Mouse (Mus musculus) thymus, adult 2 months (tissue): Measurements from ENCODE around the gene Igflr1. TPM values are rescaled to one million over a fixed set of nuclear protein-coding genes. Genes with fewer than 3 reads are reported as not detected.

Source experiments
- DNase-seq: peaks from one replicate; pipeline ENCODE4 v3.0.0; 2021
- H3K27ac ChIP-seq: fragments of 200-500 bp; 2 replicates; pipeline ENCODE4 v1.5.1; 2012; ENCODE audit warnings: low read length, control low read depth; ENCODE audit not compliant: control insufficient read depth, insufficient read depth
- H3K27me3 ChIP-seq: fragments of 200-500 bp; 2 replicates; pipeline ENCODE4 v1.6.1; 2012; ENCODE audit warnings: mild to moderate bottlenecking, low read length, moderate library complexity, mixed read lengths; ENCODE audit not compliant: control insufficient read depth, insufficient read depth
- H3K36me3 ChIP-seq: fragments of 200-500 bp; 2 replicates; pipeline ENCODE4 v1.6.1; 2012; ENCODE audit warnings: mild to moderate bottlenecking, low read length, moderate library complexity; ENCODE audit not compliant: control insufficient read depth, insufficient read depth
- H3K4me1 ChIP-seq: fragments of 200-500 bp; replicated peaks from 2 replicates; pipeline ENCODE4 v1.6.1; 2012; ENCODE audit warnings: low read length; ENCODE audit not compliant: control insufficient read depth, insufficient read depth
- H3K4me3 ChIP-seq: fragments of 200-500 bp; 2 replicates; pipeline ENCODE4 v1.5.1; 2012; ENCODE audit warnings: mild to moderate bottlenecking, low read length, control low read depth, moderate library complexity; ENCODE audit not compliant: control insufficient read depth, insufficient read depth
- CTCF ChIP-seq: fragments of 200-500 bp; IDR thresholded peaks from 2 replicates; pipeline ENCODE4 v1.5.1; 2012; ENCODE audit warnings: mild to moderate bottlenecking, control low read depth, low read length, moderate library complexity, borderline replicate concordance; ENCODE audit not compliant: control insufficient read depth, poor library complexity, insufficient read depth; ENCODE audit errors: extremely low read depth
- POLR2A ChIP-seq: fragments of 200-500 bp; IDR thresholded peaks from 2 replicates; pipeline ENCODE4 v1.6.1; 2012; ENCODE audit warnings: mild to moderate bottlenecking, low read length, control low read depth, moderate library complexity; ENCODE audit not compliant: control insufficient read depth, poor library complexity, insufficient read depth; ENCODE audit errors: extremely low read depth
- WGBS: fragments of 180-500 bp; shearing (Covaris S2); methylation state at CpG from one replicate; pipeline ENCODE4 v1.1.7; 2018; 5-methylcytosine and 5-hydroxymethylcytosine counted together
- polyA plus RNA-seq: library from polyadenylated mRNA; depleted of rRNA; stranded (reverse); fragments of >200 nt; gene quantifications from 2 replicates; pipeline ENCODE4 v1.2.3, GENCODE M21; 2012

The Igflr1 gene
- polyA plus RNA-seq, 1 experiment: 31.7 TPM

DNA sequence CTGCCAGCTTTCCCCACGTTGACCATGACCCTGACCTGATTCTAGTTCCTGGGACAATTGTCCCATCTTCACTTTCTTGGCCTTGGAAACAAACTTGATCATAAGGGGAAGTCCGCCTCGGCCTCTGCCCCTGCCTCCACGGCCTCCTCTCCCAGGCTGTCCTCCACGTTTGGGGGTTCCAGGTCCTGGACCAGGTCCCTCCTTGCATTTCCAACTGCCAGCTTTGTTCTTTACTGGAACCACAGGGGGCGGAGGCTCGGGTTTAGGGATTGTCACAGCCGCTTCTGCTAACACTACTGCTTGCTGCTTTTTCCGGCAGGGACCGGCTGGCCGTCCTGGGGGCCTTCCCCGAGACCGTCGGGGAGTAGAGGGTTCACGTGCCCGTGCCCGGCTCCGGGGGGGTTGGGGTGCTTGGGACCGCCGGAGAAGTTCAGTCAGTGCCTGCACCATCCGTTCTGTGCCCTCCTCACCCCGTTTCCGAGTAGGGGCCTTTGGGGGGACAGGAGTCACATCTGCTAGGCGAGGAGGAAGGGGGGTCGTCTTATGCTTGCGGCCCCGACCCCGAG lies 21.3 kb downstream of the Igflr1 start:
- Histone ChIP-seq H3K36me3 (peaks cover 42% of the 10 kb centered on the region), H3K4me1 (peaks cover 10% of the 10 kb centered on the region), H3K27ac (no peak overlapping the region), H3K27me3 (no peaks in the 10 kb centered on the region), H3K4me3 (no peak overlapping the region)
- TF ChIP-seq POLR2A (no peak), CTCF (no peak)
- WGBS: 97% methylated on average over 28 of the region's 28 CpGs
- no peak for DNase-seq

GRCm38 (mm10) chr7:30587842-30588667 lies 22.8 kb downstream of the Igflr1 start:
- Histone ChIP-seq H3K36me3 (peaks cover 30% of the 10 kb centered on the region), H3K27ac (peak overlapping the region; percentile 51; the same call in 1 of the 2 replicates), H3K4me1 (peaks cover 10% of the 10 kb centered on the region), H3K27me3 (no peaks in the 10 kb centered on the region), H3K4me3 (peak overlapping the region; percentile 98)
- WGBS: 2% methylated on average over 67 of the region's 67 CpGs
- DNase-seq: no peak
- TF ChIP-seq POLR2A: peak; percentile 51; the same call in 1 of the 2 replicates
- TF ChIP-seq CTCF: no peak

DNA sequence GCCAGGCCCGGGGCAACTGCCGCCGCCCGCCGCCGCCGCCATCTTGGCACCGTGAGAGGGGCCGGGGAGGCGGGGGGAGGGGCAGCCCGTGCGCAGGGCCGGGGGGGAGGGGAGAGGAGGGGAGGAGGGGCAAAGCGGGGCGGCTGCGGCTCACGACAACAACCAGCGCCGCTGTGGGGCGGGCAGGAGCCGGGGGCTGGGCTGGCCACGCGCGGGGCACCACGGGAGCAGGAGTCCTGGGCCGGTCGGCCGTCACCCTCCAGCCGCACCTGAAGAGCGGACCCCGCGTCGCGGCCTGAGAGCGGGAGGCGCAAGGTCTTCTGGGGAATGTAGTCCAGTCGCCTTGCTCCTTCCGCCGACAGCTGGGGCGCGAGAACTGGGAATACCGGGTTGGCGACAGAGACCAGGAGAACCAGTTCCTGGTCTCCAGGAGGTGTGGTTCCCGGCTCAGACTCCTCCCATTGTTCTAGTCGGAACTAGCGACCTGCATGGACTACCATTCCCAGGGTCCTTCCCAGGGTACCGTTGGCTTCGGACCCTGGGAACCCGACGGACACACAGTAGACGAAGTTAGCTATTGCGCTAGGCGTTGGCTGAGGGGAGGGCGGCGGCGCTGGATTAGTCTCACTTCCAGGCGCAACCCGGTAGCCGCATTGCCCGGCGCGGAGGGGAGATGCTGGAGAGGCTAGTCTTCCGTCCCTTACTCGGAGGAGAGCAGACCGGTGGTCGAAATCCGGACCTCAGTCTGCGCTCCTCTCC lies 23.6 kb downstream of the Igflr1 start, which contains the start of gene Kmt2b:
Gene Kmt2b (minus strand): TSS at position 51 of the 759 bp plus-strand sequence.
- under 1% methylated on average over 64 of the region's 68 CpGs for WGBS
- TF ChIP-seq POLR2A (peak; percentile 50; the same call in 1 of the 2 replicates), CTCF (0 out of 2 replicates have a peak, but pooled peaks have one; percentile 13)

DNA sequence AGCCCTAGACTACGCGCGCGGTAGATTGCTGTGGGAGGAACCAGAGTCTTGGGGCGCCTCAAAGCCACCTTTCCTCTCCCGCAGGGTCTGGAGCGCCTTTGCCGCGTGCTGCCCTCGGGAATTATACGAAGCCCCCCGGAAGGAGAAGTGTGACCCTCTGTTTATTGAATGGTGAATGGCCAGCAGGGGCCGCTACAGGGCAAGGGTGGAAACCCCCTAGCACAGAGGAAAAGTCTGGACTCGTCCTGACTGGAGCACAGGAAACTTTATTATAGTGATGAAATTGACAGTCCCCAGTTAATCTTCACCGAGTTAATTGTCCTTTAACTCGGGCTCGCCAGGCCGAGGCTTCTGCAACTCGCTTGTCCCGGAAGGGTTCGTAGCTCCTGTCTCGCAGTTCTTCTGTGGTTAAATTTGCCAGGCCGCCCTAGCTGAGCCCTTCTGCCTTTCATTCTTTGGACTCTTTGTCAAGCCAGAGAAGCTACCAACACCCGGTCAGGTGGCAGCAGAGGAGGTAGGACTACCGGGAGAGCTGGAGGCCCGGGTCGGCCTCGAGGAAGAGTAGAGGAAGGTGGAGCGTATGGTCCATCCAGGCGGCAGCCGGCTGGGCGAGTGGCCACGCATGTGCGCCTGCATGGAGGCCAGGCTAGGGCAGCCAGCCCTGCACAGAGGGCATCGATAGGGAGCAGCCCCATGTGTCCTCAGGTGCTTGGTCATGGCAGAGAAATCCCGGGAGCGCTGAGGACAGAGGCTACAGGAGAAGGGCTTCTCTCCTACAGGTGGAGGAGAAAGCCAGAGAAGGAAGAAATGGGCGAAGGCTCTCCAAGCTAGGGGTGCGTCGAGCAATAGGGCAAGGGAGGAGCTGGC lies 24.4 kb downstream of the Igflr1 start:
- 34% methylated on average over 40 of the region's 40 CpGs for WGBS
- H3K27ac ChIP-seq: peak overlapping the region; percentile 24
- no peaks in the 10 kb centered on the region for H3K27me3 ChIP-seq
- DNase-seq: peak; percentile 83
- peak overlapping the region; percentile 96 for H3K4me3 ChIP-seq
- TF ChIP-seq CTCF (peak; percentile 84; the same call in 1 of the 2 replicates), POLR2A (no peak)
- H3K36me3 ChIP-seq: peaks cover 16% of the 10 kb centered on the region
- peaks cover 10% of the 10 kb centered on the region for H3K4me1 ChIP-seq

More for the DNA sequence above, 23.6 kb downstream of the Igflr1 start, which contains the start of gene Kmt2b:
- Histone ChIP-seq H3K4me3 (peak within 1 kb of the TSS; percentile 98), H3K27me3 (no peaks in the 10 kb centered on the region), H3K4me1 (peaks cover 10% of the 10 kb centered on the region), H3K27ac (peak within 1 kb of the TSS; percentile 51), H3K36me3 (peaks cover 23% of the 10 kb centered on the region)
- peak; percentile 91 for DNase-seq

GRCm38 (mm10) chr7:30590927-30591604 lies 25.8 kb downstream of the Igflr1 start:
- no peak for TF ChIP-seq CTCF
- peaks cover 2% of the 10 kb centered on the region for H3K36me3 ChIP-seq
- WGBS: 96% methylated on average over 9 of the region's 9 CpGs
- no peak overlapping the region for H3K4me3 ChIP-seq
- no peak overlapping the region for H3K27ac ChIP-seq
- no peaks in the 10 kb centered on the region for H3K27me3 ChIP-seq
- peaks cover 10% of the 10 kb centered on the region for H3K4me1 ChIP-seq
- DNase-seq: no peak
